Mouse (Mus musculus) liver, embryonic 14.5 days (tissue): ENCODE measurements around the gene Borcs5.

Experiments used
- CTCF ChIP-seq: IDR thresholded peaks from 2 replicates; pipeline ENCODE4 v1.5.1; 2016; ENCODE audit warnings: antibody characterized with exemption, low read depth, control low read depth
- EP300 ChIP-seq: IDR thresholded peaks from 2 replicates; pipeline ENCODE4 v1.6.1; 2016; ENCODE audit warnings: antibody characterized with exemption, low read depth

GRCm38 (mm10) chr6:134621552-134621949 lies 17.8 kb upstream of the Borcs5 start:
- TF ChIP-seq CTCF: no peak
- TF ChIP-seq EP300: no peak
